Mouse (Mus musculus) embryonic facial prominence, embryonic 14.5 days (tissue): Measurements from ENCODE around the gene Lefty1. TPM values are rescaled to one million over a fixed set of nuclear protein-coding genes. Genes with fewer than 3 reads are reported as not detected.
"Not testable (repeated sequence)": the region's sequence is repeated elsewhere in the genome, so short reads cannot be mapped to it uniquely, and the experiment has no call there.

Experiments
- ATAC-seq: fragments of 200-750 bp; cut with Nextera tagmentation; 2 replicates; pipeline ENCODE4 v1.8.0; 2017; ENCODE audit warnings: low read depth, moderate number of reproducible peaks, moderate TSS enrichment
- DNase-seq: peaks from one replicate; pipeline ENCODE4 v3.0.0-alpha.2; 2015; ENCODE audit warnings: low spot score
- H3K27ac ChIP-seq: fragments of 300-500 bp; sonication (generic); replicated peaks from 2 replicates; pipeline ENCODE4 v1.5.1; 2014; ENCODE audit warnings: low read depth, mild to moderate bottlenecking, low read length, moderate library complexity
- H3K27me3 ChIP-seq: fragments of 300-500 bp; sonication (generic); replicated peaks from 2 replicates; pipeline ENCODE4 v1.6.1; 2014; ENCODE audit warnings: low read length; ENCODE audit not compliant: control insufficient read depth, insufficient read depth
- H3K36me3 ChIP-seq: fragments of 300-500 bp; sonication (generic); 2 replicates; pipeline ENCODE4 v1.6.1; 2014; ENCODE audit warnings: low read length, mixed read lengths; ENCODE audit not compliant: control insufficient read depth, insufficient read depth
- H3K4me1 ChIP-seq: fragments of 300-500 bp; sonication (generic); 2 replicates; pipeline ENCODE4 v1.6.1; 2014; ENCODE audit warnings: antibody characterized with exemption, low read length; ENCODE audit not compliant: control insufficient read depth, insufficient read depth
- H3K4me2 ChIP-seq: fragments of 300-500 bp; sonication (generic); 2 replicates; pipeline ENCODE4 v1.6.1; 2014; ENCODE audit warnings: low read depth, mild to moderate bottlenecking, low read length, moderate library complexity, mixed read lengths
- H3K4me3 ChIP-seq: fragments of 300-500 bp; sonication (generic); 2 replicates; pipeline ENCODE4 v1.5.1; 2014; ENCODE audit warnings: low read depth, mild to moderate bottlenecking, low read length
- H3K9ac ChIP-seq: fragments of 300-500 bp; sonication (generic); 2 replicates; pipeline ENCODE4 v1.6.1; 2014; ENCODE audit warnings: low read depth, mild to moderate bottlenecking, low read length, moderate library complexity, mixed read lengths
- H3K9me3 ChIP-seq: fragments of 300-500 bp; sonication (generic); 2 replicates; pipeline ENCODE4 v1.6.1; 2016; ENCODE audit warnings: low read length; ENCODE audit not compliant: control insufficient read depth
- WGBS: fragments of 180-500 bp; shearing (Covaris S2); extraction: QIAGEN DNeasy Blood & Tissue Kit; methylation state at CpG from one replicate; pipeline ENCODE4 v1.1.7; 2014; 5-methylcytosine and 5-hydroxymethylcytosine counted together
- polyA plus RNA-seq: library from polyadenylated mRNA; unstranded; fragments of >200 nt; fragmentation: Nextera tagmentation; extraction: Ambion mirVana; gene quantifications from 2 replicates; pipeline ENCODE4 v1.2.1, GENCODE M21; 2014

Lefty1 gene
- polyA plus RNA-seq, 1 experiment from 2014 or later = 3.2 TPM

GRCm38 (mm10) chr1:180979484-180980251, 44.8 kb downstream of the Lefty1 start:
- H3K27ac ChIP-seq = no peak overlapping the region
- no peaks in the 10 kb centered on the region for H3K4me1 ChIP-seq
- ATAC-seq (no peak), DNase-seq (no peak)
- no peak overlapping the region for H3K4me3 ChIP-seq
- no peaks in the 10 kb centered on the region for H3K27me3 ChIP-seq
- no peaks in the 10 kb centered on the region for H3K9me3 ChIP-seq
- peaks cover 7% of the 10 kb centered on the region; the same call in 1 of the 2 replicates for H3K36me3 ChIP-seq
- H3K4me2 ChIP-seq = no peak overlapping the region
- 74% methylated on average over 24 of the region's 24 CpGs for WGBS
- H3K9ac ChIP-seq = no peak overlapping the region

DNA sequence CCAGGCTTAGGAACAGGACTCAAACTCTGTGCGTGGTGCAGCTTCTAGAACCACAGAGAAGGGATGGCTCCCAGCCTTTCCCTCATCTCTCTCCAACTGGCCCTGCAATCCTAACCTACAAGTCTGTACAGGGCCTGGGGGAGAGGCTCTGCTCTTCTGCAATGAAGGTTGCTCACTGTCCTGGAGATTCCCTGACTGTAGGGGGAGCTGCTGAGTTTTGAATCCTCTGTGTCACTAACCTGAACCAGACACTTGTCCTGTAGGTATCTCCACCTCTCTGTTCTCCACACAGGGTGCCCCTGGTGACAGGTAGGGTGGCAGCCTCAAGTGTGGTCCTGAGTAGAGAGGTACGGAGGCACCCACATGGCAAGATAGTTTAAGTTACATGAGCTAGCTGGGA, 45.6 kb downstream of the Lefty1 start:
- Histone ChIP-seq H3K36me3 (0 out of 2 replicates have a peak, but pooled peaks cover under 1% of the 10 kb centered on the region), H3K9me3 (no peaks in the 10 kb centered on the region), H3K27me3 (no peaks in the 10 kb centered on the region), H3K9ac (no peak overlapping the region), H3K27ac (no peak overlapping the region), H3K4me2 (no peak overlapping the region), H3K4me3 (no peak overlapping the region), H3K4me1 (no peaks in the 10 kb centered on the region)
- 55% methylated on average over 2 of the region's 2 CpGs for WGBS
- DNase-seq = no peak
- ATAC-seq = no peak

- not testable (repeated sequence) for H3K27me3 ChIP-seq, DNase-seq
Measured at GRCm38 (mm10) chr1:180981298-180982046, 46.6 kb downstream of the Lefty1 start.

GRCm38 (mm10) chr1:180986701-180987100, 51.9 kb downstream of the Lefty1 start:
- H3K4me1 ChIP-seq = no peaks in the 10 kb centered on the region

More at GRCm38 (mm10) chr1:180981298-180982046, 46.6 kb downstream of the Lefty1 start:
- H3K9ac ChIP-seq, H3K4me2 ChIP-seq, H3K36me3 ChIP-seq, H3K27ac ChIP-seq, ATAC-seq, H3K4me3 ChIP-seq, H3K9me3 ChIP-seq, H3K4me1 ChIP-seq: not testable (repeated sequence)
- 72% methylated on average over 7 of the region's 7 CpGs for WGBS

GRCm38 (mm10) chr1:180987759-180988158, 52.9 kb downstream of the Lefty1 start:
- Histone ChIP-seq H3K9me3 (no peaks in the 10 kb centered on the region), H3K4me1 (no peaks in the 10 kb centered on the region), H3K4me2 (peak overlapping the region; percentile 32), H3K4me3 (no peak overlapping the region), H3K27me3 (no peaks in the 10 kb centered on the region), H3K36me3 (no peaks in the 10 kb centered on the region), H3K9ac (no peak overlapping the region), H3K27ac (no peak overlapping the region)
- DNase-seq (peak; percentile 68), ATAC-seq (0 out of 2 replicates have a peak, but pooled peaks have one; percentile 60)
- WGBS = 5% methylated on average over 9 of the region's 9 CpGs

More at GRCm38 (mm10) chr1:180986701-180987100, 51.9 kb downstream of the Lefty1 start:
- DNase-seq (no peak), ATAC-seq (no peak)
- Histone ChIP-seq H3K36me3 (no peaks in the 10 kb centered on the region), H3K27me3 (no peaks in the 10 kb centered on the region), H3K4me3 (no peak overlapping the region), H3K27ac (no peak overlapping the region), H3K9me3 (no peaks in the 10 kb centered on the region), H3K4me2 (no peak overlapping the region), H3K9ac (no peak overlapping the region)
- WGBS = 87% methylated on average over 8 of the region's 8 CpGs

Other genes starting within 250 kb of the Lefty1 start
- 0.09 and 0.14 TPM in 2 replicates for gene Mixl1, start 238.0 kb upstream of the Lefty1 start, polyA plus RNA-seq
- 30.6 and 32.0 TPM in 2 replicates for gene Acbd3, start 209.0 kb upstream of the Lefty1 start, polyA plus RNA-seq
- 2,156 and 2,321 TPM in 2 replicates for gene H3f3a, start 121.1 kb upstream of the Lefty1 start, polyA plus RNA-seq
- gene Sde2, start 83.9 kb upstream of the Lefty1 start, polyA plus RNA-seq = 27.2 and 31.2 TPM in 2 replicates
- 0.25 TPM in 1 of 2 replicates, not detected in the other for gene Lefty2, start 41.9 kb upstream of the Lefty1 start, polyA plus RNA-seq
- gene Pycr2, start 30.7 kb upstream of the Lefty1 start, polyA plus RNA-seq = 77.6 and 92.2 TPM in 2 replicates
- gene Tmem63a, start 7.3 kb downstream of the Lefty1 start, polyA plus RNA-seq = 12.5 and 13.2 TPM in 2 replicates
- gene Ephx1, start 85.9 kb downstream of the Lefty1 start, polyA plus RNA-seq = 13.1 and 15.4 TPM in 2 replicates
- gene 9130409I23Rik, start 116.2 kb downstream of the Lefty1 start, polyA plus RNA-seq = not detected in 2 replicates
- 28.7 and 33.8 TPM in 2 replicates for gene Nvl, start 209.2 kb downstream of the Lefty1 start, polyA plus RNA-seq
- 89.8 and 101 TPM in 2 replicates for gene Cnih4, start 209.7 kb downstream of the Lefty1 start, polyA plus RNA-seq